Mouse (Mus musculus): ENCODE data around the gene Odf3. TPM values are rescaled to one million over a fixed set of nuclear protein-coding genes. Genes with fewer than 3 reads are reported as not detected.

Gene Odf3
- polyA plus RNA-seq, 1 experiment from 2014 or later: 0.09 TPM

DNA sequence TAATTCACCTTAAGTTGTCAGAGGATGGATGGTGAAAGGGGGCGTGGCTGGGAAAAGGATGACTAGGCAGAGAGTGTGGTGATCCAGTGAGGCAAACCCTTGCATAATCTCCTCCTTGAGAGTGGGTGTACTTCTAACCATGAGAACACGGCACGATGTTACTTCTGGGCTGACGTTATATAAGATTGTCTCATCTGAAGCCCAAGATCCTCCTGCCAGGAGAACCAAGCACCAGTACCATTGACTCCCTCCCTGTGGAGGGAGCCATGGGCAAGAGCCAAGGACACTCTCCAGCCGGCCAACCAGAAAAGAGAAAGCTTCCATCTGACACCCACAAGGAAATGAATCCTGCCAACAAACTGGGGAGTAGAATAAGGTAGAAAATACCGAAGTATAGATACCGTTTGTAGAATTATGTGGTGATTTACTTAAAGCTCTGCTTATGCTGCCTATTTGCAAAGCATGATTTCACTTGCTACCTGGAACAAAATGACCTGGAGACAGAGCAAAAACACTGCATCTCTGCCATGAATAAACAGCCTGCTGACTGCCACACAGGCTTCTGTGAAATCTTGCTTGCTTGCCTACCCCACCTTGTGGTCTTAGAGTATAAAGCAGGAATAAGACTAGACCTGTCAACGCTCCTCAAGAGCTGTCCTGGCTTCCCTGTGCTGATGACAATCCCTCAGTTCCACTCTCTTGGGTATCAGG, 19.3 kb upstream of the Odf3 start:
- H3K27me3 ChIP-seq (replicated peaks): peaks cover 36% of the 10 kb centered on the region
- no peak for ATAC-seq (ENCODE audit: extremely low read depth, insufficient number of reproducible peaks, low FRiP score, low TSS enrichment)
- no peaks in the 10 kb centered on the region for H3K36me3 ChIP-seq
- no peaks in the 10 kb centered on the region for H3K4me1 ChIP-seq
- H3K27ac ChIP-seq (replicated peaks): no peak overlapping the region
- no peak overlapping the region for H3K9ac ChIP-seq
- 31% methylated on average over 8 of the region's 8 CpGs for WGBS
- H3K4me2 ChIP-seq: peak overlapping the region; percentile 14; the same call in 1 of the 2 replicates
- H3K9me3 ChIP-seq: no peaks in the 10 kb centered on the region
- no peak overlapping the region for H3K4me3 ChIP-seq

DNA sequence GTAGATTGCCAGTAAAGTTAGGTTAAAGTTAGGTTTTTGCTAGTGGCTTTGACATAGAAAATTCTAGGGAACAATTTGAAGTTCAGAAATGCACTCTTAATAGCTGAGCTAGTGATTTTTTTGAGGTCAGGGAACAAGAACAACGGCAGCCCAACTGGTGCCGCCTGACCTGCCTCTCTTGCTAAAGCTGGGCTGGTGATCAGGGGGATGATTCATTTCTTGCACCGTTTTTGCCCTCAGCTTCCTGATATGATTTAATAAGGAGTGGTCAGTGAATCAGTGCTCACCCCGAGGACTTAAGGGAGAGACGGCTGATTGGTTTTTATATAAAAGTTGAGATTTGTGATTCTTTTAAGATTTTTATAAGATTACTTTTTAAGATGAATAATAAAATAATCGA, 16.2 kb upstream of the Odf3 start:
- Histone ChIP-seq H3K4me1 (no peaks in the 10 kb centered on the region), H3K9me3 (no peaks in the 10 kb centered on the region), H3K4me2 (no peak overlapping the region), H3K4me3 (no peak overlapping the region), H3K27me3 (replicated peaks) (peaks cover 42% of the 10 kb centered on the region), H3K36me3 (no peaks in the 10 kb centered on the region), H3K9ac (no peak overlapping the region), H3K27ac (replicated peaks) (no peak overlapping the region)
- 57% methylated on average over 6 of the region's 6 CpGs for WGBS
- no peak for ATAC-seq (ENCODE audit: extremely low read depth, insufficient number of reproducible peaks, low FRiP score, low TSS enrichment)

DNA sequence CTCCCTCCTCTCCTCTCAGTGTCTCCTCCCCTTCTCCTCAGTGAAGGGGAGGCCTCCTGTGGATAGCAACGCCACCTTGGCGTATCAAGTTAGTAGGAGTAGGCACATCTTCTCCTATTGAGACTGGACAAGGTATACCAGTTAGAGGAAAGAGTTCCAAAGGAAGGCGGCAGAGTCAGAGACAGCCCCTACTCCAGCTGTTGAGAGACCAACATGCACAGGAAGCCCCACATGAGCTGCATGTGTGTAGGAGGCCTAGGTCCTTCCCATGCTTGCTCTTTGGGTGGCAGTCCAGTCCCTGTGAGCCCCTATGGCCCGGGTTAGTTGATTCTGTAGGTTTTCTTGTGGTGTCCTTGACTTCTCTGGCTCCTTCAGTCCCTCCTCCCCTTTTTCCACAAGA, 14.3 kb upstream of the Odf3 start:
- Histone ChIP-seq H3K27ac (replicated peaks) (no peak overlapping the region), H3K4me1 (no peaks in the 10 kb centered on the region), H3K9me3 (no peaks in the 10 kb centered on the region), H3K4me2 (no peak overlapping the region), H3K9ac (no peak overlapping the region), H3K27me3 (replicated peaks) (peaks cover 51% of the 10 kb centered on the region), H3K4me3 (no peak overlapping the region), H3K36me3 (no peaks in the 10 kb centered on the region)
- no peak for ATAC-seq (ENCODE audit: extremely low read depth, insufficient number of reproducible peaks, low FRiP score, low TSS enrichment)
- 75% methylated on average over 4 of the region's 4 CpGs for WGBS

DNA sequence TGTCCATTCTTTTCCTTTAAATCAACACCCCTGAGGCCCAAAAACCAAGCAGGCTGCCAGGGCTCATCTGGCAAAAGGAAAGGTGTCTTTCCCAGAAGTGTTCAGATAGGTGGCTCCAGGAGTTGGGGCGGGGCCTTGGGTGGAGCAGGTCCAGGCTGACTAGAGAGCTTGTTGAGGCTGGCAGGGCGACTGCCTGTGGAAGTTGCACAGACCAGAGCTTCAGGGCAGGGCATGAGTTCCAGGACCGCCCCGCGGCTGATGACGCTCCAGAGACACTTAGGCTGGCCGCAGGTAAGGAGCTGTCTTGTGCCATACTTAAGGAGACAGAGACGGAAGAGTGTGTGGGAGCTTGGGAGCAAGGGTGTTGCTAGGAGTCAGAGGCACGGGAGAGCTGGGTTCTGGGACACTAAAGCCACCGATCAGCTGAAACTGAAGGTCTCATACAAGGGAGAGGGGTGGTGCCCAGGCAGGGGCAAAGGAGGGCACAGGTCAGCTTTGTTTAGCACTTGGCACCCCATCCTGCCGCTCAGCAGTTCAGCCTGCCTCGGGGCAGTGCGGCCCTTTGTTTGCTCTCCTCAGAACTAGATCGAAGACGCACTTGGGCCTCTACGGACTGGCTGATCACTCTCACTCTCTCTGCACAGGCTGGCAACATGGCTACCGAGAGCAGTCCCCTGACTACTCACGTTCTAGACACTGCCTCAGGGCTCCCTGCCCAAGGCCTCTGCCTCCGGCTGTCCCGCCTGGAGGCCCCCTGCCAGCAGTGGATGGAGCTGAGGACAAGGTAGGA, 12.4 kb upstream of the Odf3 start, which contains the start of gene Urah:
Gene Urah, plus strand, starts transcription at position 51 of the 790 bp plus-strand sequence.
- peaks cover 68% of the 10 kb centered on the region for H3K27me3 ChIP-seq (replicated peaks)
- no peak within 1 kb of the TSS for H3K9ac ChIP-seq
- no peaks in the 10 kb centered on the region for H3K9me3 ChIP-seq
- H3K4me3 ChIP-seq: no peak within 1 kb of the TSS
- 42% methylated on average over 20 of the region's 20 CpGs for WGBS
- H3K36me3 ChIP-seq: no peaks in the 10 kb centered on the region
- no peak within 1 kb of the TSS for H3K4me2 ChIP-seq
- ATAC-seq (ENCODE audit: extremely low read depth, insufficient number of reproducible peaks, low FRiP score, low TSS enrichment): no peak
- H3K4me1 ChIP-seq: no peaks in the 10 kb centered on the region
- no peak within 1 kb of the TSS for H3K27ac ChIP-seq (replicated peaks)

GRCm38 (mm10) chr7:140835758-140836087, 11.9 kb upstream of the Odf3 start:
- H3K4me3 ChIP-seq: no peak overlapping the region
- H3K9ac ChIP-seq: no peak overlapping the region
- H3K27ac ChIP-seq (replicated peaks): no peak overlapping the region
- no peaks in the 10 kb centered on the region for H3K9me3 ChIP-seq
- H3K27me3 ChIP-seq (replicated peaks): peaks cover 71% of the 10 kb centered on the region
- H3K4me1 ChIP-seq: no peaks in the 10 kb centered on the region
- ATAC-seq (ENCODE audit: extremely low read depth, insufficient number of reproducible peaks, low FRiP score, low TSS enrichment): no peak
- H3K36me3 ChIP-seq: no peaks in the 10 kb centered on the region
- 59% methylated on average over 2 of the region's 2 CpGs for WGBS
- H3K4me2 ChIP-seq: no peak overlapping the region

DNA sequence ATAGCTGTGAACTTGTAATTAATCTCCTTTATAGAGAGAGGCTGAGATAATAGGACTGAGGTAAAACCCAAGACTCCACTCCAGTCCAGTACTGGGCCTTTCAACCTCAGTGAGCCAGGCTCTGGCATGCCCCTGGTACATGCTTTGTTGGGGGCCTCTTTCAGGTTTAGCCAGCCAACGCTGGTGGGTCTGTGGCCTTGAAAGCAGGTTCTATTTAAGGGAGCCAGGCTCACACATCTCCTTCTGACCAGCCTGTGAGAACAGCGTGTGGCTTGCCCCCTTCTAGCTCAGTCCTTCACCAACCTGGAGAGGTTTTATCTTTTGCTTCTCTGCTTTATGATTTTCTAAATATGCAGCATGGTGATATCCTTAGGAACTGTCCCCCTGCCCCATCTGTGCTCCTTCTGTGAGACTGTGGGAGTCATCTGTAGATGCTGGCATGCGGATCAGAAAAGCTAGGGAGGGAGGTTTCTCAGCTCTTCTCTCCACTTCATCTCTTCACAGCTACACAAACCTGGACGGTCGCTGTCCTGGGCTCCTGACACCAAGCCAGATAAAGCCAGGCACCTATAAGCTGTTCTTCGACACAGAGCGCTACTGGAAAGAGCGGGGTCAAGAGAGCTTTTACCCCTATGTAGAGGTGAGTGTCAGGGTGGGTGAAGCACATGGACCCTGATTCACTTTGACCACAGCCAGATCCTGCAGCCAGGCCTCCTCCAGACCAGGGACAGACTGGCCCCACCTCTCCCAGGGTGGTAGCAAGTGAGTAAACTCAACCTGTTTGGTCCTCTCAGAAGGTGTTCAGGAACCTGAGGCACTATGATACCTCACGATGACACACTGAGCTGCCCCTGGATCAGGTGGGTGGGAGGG, 11.1 kb upstream of the Odf3 start:
- Histone ChIP-seq H3K4me3 (no peak overlapping the region), H3K27me3 (replicated peaks) (peaks cover 77% of the 10 kb centered on the region), H3K9me3 (no peaks in the 10 kb centered on the region), H3K4me2 (no peak overlapping the region), H3K36me3 (no peaks in the 10 kb centered on the region), H3K9ac (no peak overlapping the region), H3K4me1 (no peaks in the 10 kb centered on the region), H3K27ac (replicated peaks) (no peak overlapping the region)
- ATAC-seq (ENCODE audit: extremely low read depth, insufficient number of reproducible peaks, low FRiP score, low TSS enrichment): no peak
- 65% methylated on average over 9 of the region's 9 CpGs for WGBS

- WGBS: 55% methylated on average over 5 of the region's 5 CpGs
- Histone ChIP-seq H3K27me3 (replicated peaks) (peaks cover 93% of the 10 kb centered on the region), H3K9me3 (no peaks in the 10 kb centered on the region), H3K4me3 (no peak overlapping the region), H3K4me1 (no peaks in the 10 kb centered on the region), H3K4me2 (no peak overlapping the region), H3K36me3 (no peaks in the 10 kb centered on the region), H3K27ac (replicated peaks) (no peak overlapping the region), H3K9ac (no peak overlapping the region)
- no peak for ATAC-seq (ENCODE audit: extremely low read depth, insufficient number of reproducible peaks, low FRiP score, low TSS enrichment)
Observed at GRCm38 (mm10) chr7:140839556-140839955, 8.0 kb upstream of the Odf3 start.

GRCm38 (mm10) chr7:140840750-140841735, 6.6 kb upstream of the Odf3 start:
- H3K27me3 ChIP-seq (replicated peaks): peaks cover 92% of the 10 kb centered on the region
- H3K4me3 ChIP-seq: no peak overlapping the region
- H3K4me1 ChIP-seq: no peaks in the 10 kb centered on the region
- no peak overlapping the region for H3K27ac ChIP-seq (replicated peaks)
- H3K36me3 ChIP-seq: no peaks in the 10 kb centered on the region
- 30% methylated on average over 19 of the region's 19 CpGs for WGBS
- no peak overlapping the region for H3K9ac ChIP-seq
- no peak overlapping the region for H3K4me2 ChIP-seq
- ATAC-seq (ENCODE audit: extremely low read depth, insufficient number of reproducible peaks, low FRiP score, low TSS enrichment): no peak
- H3K9me3 ChIP-seq: no peaks in the 10 kb centered on the region

DNA sequence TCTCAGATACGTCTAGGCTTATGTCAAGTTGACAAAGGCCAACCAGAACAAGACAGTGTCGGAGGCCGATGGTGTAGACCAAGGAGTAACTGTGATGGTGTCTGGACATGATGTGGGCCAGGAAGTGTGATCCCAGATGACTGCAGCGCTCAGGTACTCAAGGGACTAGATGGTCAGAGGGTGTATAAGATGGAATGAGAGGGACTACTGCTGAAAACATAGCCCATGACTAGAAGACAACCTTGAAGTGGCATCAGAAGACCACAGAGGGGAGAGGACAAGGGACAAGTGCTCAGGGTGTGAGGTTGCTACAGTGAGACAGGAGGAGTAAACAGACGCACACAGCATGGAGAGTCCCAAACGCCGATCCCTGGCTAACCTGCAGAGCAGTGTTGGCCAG, 3.8 kb upstream of the Odf3 start:
- Histone ChIP-seq H3K27ac (replicated peaks) (no peak overlapping the region), H3K9ac (no peak overlapping the region), H3K36me3 (no peaks in the 10 kb centered on the region), H3K4me2 (no peak overlapping the region), H3K9me3 (no peaks in the 10 kb centered on the region), H3K4me1 (peaks cover 10% of the 10 kb centered on the region; the same call in 1 of the 2 replicates), H3K4me3 (no peak overlapping the region), H3K27me3 (replicated peaks) (peaks cover 83% of the 10 kb centered on the region)
- WGBS: 61% methylated on average over 7 of the region's 7 CpGs
- ATAC-seq (ENCODE audit: extremely low read depth, insufficient number of reproducible peaks, low FRiP score, low TSS enrichment): no peak

DNA sequence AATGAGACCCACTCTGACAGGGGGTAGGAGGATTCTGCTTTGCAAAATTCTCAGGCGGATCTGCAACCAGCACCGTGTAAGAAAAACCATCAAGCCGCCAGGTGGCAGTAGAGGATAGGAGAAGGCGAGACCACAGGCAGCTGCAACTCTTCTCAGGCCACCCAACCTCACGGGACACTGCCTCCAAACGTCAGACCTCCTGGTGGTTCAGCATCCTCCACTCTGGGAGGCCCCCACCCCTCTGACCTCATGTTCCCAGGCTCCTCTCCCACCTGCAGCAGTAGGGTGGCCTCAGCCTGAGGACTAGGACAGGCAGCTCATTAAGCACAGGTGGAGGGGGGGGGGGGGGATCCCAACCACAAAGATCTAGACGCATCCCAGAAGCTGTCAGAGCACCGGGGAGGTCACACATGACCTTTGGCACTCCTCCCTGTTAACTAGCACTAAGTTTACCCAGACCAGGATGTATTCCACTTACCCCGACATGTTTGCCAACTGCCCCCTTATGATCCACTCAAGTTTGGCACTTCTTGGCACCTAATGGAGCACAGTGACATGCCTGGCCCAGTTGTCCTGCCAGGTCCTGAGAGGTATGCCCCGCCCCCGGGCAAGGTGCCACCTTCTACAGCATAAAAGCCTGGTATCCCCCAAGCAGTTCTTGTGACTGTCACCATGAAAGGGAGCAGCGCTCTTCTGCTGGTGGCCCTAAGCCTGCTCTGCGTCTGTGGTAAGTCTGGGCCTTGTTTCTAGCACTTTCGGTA, 2.5 kb upstream of the Odf3 start, which contains the start of gene Scgb1c1:
Gene Scgb1c1, plus strand, starts transcription at position 643 of the 761 bp plus-strand sequence.
- H3K9ac ChIP-seq: no peak within 1 kb of the TSS
- no peak within 1 kb of the TSS for H3K4me2 ChIP-seq
- WGBS: 25% methylated on average over 14 of the region's 14 CpGs
- H3K27me3 ChIP-seq (replicated peaks): peaks cover 70% of the 10 kb centered on the region
- no peaks in the 10 kb centered on the region for H3K36me3 ChIP-seq
- no peak; the same call in 1 of the 2 replicates for ATAC-seq (ENCODE audit: extremely low read depth, insufficient number of reproducible peaks, low FRiP score, low TSS enrichment)
- H3K27ac ChIP-seq (replicated peaks): no peak within 1 kb of the TSS
- H3K4me1 ChIP-seq: peaks cover 10% of the 10 kb centered on the region; the same call in 1 of the 2 replicates
- no peak within 1 kb of the TSS for H3K4me3 ChIP-seq
- H3K9me3 ChIP-seq: no peaks in the 10 kb centered on the region
